In the genomic region with DNA sequence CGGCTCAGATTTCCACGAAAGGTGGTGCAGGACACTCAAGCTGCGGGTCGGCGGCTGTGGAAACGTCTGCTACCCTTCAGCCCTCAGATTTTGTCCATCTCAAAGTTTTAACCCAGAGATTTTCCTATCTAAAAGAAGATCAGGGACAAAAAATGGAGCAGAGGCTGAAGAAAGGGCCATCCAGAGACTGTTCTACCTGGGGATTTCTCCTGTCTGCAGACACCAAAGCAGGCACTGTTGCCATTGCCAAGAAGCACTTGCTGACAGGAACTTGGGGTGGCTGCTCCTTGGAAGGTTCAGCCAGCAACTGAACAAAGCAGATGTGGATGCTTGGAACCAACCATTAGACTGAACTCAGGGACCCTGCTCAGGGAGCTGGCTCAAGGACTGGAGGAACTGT, we compare ENCODE assay signal across 8 mouse cellular contexts. TPM values are rescaled to one million over a fixed set of nuclear protein-coding genes. Genes with fewer than 3 reads are reported as not detected.
DNase-seq lines count a peak whose midpoint lies in the region; ATAC-seq and TF ChIP-seq lines count a peak whose summit lies in the region.

A gene (minus strand): TSS at position 101 of the 400 bp plus-strand sequence.

- no peak within 1 kb of the TSS for H3K4me3 ChIP-seq in liver, embryonic 11.5 days (ENCODE audit: low read depth, low read length)
- H3K4me3 ChIP-seq in midbrain, embryonic 11.5 days (ENCODE audit: low read depth, low read length): no peak within 1 kb of the TSS

- no peak for DNase-seq in liver, embryonic 11.5 days (ENCODE audit: low spot score)
- DNase-seq in liver: no peak
- no peak for DNase-seq in brain, embryonic 14.5 days (ENCODE audit: low read depth)
- DNase-seq in heart, postnatal 36 days: no peak
- no peak for DNase-seq in midbrain, embryonic 11.5 days (ENCODE audit: low spot score, missing footprints)
- no peak for DNase-seq in urinary bladder, postnatal 36 days (ENCODE audit: low spot score in 2 of 2)
- DNase-seq in cerebellum, adult 8-10 months: no peak
- DNase-seq in kidney, adult 11 months: no peak

- TF ChIP-seq POLR2A in brain, embryonic 14.5 days (IDR thresholded peaks at IDR 0.05; ENCODE audit: borderline replicate concordance, extremely low read depth, insufficient read depth, insufficient read length, poor library complexity, severe bottlenecking): no peak

- 87% methylated on average over 6 of the region's 6 CpGs for WGBS in liver, embryonic 11.5 days
- WGBS in midbrain, embryonic 11.5 days: 92% methylated on average over 6 of the region's 6 CpGs

- no peaks in the 10 kb centered on the region for H3K9me3 ChIP-seq in liver, embryonic 11.5 days (ENCODE audit: control insufficient read depth, low read length)
- H3K9me3 ChIP-seq in midbrain, embryonic 11.5 days (ENCODE audit: control insufficient read depth, low read length): no peaks in the 10 kb centered on the region

- no peaks in the 10 kb centered on the region for H3K36me3 ChIP-seq in liver, embryonic 11.5 days (ENCODE audit: control insufficient read depth, insufficient read depth, low read length)
- H3K36me3 ChIP-seq in midbrain, embryonic 11.5 days (ENCODE audit: control insufficient read depth, insufficient read depth, low read length): no peaks in the 10 kb centered on the region

- H3K9ac ChIP-seq in liver, embryonic 11.5 days (ENCODE audit: low read depth, low read length): no peak within 1 kb of the TSS
- H3K9ac ChIP-seq in midbrain, embryonic 11.5 days (ENCODE audit: low read length): no peak within 1 kb of the TSS

- TF ChIP-seq CTCF in brain, embryonic 14.5 days (IDR thresholded peaks at IDR 0.05; ENCODE audit: borderline replicate concordance, extremely low read depth, insufficient read depth, insufficient read length): no peak

- H3K4me1 ChIP-seq in liver, embryonic 11.5 days (replicated peaks; ENCODE audit: control insufficient read depth, insufficient read depth, low read length): no peaks in the 10 kb centered on the region
- no peaks in the 10 kb centered on the region for H3K4me1 ChIP-seq in midbrain, embryonic 11.5 days (ENCODE audit: control insufficient read depth, insufficient read depth, low read length)

- no peak within 1 kb of the TSS for H3K4me2 ChIP-seq in liver, embryonic 11.5 days
- H3K4me2 ChIP-seq in midbrain, embryonic 11.5 days: no peak within 1 kb of the TSS

- no peaks in the 10 kb centered on the region for H3K27me3 ChIP-seq in liver, embryonic 11.5 days (replicated peaks; ENCODE audit: control insufficient read depth, insufficient read depth, low read length)
- no peaks in the 10 kb centered on the region for H3K27me3 ChIP-seq in midbrain, embryonic 11.5 days (ENCODE audit: control insufficient read depth, insufficient read depth, low read length)

- intact Hi-C loops in heart, postnatal 36 days (cut with DNase I): no loop called here

- no peak within 1 kb of the TSS for H3K27ac ChIP-seq in liver, embryonic 11.5 days (ENCODE audit: low read depth, low read length)
- H3K27ac ChIP-seq in midbrain, embryonic 11.5 days (ENCODE audit: low read depth, low read length): no peak within 1 kb of the TSS

- ATAC-seq in liver, embryonic 11.5 days (replicated peaks; ENCODE audit: low FRiP score): no peak
- no peak for ATAC-seq in midbrain, embryonic 11.5 days (ENCODE audit: low FRiP score)

RNA-seq across cellular contexts. Expression of the gene that starts here (rescaled TPM):
- 59.1 and 64.9 TPM in 2 replicates for polyA plus RNA-seq in liver, embryonic 11.5 days (2014; fragmentation: Nextera tagmentation; extraction: Ambion mirVana)
- 7.5 and 10.2 TPM in 2 replicates for polyA plus RNA-seq in brain, embryonic 14.5 days (2012; rRNA removed)
- 10 to 100 TPM; 34.1 to 35.8 TPM for total RNA-seq in heart, postnatal 36 days (2021)
- 82.9 and 101 TPM in 2 replicates for polyA plus RNA-seq in midbrain, embryonic 11.5 days (2014; fragmentation: Nextera tagmentation; extraction: Ambion mirVana)
